Mouse (Mus musculus) left cerebral cortex, postnatal 25 days (tissue): ENCODE measurements around the gene Tbx5. TPM values are rescaled to one million over a fixed set of nuclear protein-coding genes. Genes with fewer than 3 reads are reported as not detected.

ENCODE experiments used
- DNase-seq, 2 experiments: peaks; one replicate each; pipeline ENCODE4 v3.0.0; 2022; ENCODE audit warnings: low spot score in 2 of 2, mixed read lengths in 1 of 2
- intact Hi-C: fragments of 180-260 bp; cut with DNase I; formaldehyde crosslinking; loops from one replicate; pipeline ENCODE4 v1.15.1; 2025
- total RNA-seq, 2 experiments: library from RNA; stranded (reverse); gene quantifications; 2 replicates each; pipeline ENCODE4 v1.2.3; 2021

The Tbx5 gene
- total RNA-seq, 2 experiments from 2014 or later = not detected

DNA sequence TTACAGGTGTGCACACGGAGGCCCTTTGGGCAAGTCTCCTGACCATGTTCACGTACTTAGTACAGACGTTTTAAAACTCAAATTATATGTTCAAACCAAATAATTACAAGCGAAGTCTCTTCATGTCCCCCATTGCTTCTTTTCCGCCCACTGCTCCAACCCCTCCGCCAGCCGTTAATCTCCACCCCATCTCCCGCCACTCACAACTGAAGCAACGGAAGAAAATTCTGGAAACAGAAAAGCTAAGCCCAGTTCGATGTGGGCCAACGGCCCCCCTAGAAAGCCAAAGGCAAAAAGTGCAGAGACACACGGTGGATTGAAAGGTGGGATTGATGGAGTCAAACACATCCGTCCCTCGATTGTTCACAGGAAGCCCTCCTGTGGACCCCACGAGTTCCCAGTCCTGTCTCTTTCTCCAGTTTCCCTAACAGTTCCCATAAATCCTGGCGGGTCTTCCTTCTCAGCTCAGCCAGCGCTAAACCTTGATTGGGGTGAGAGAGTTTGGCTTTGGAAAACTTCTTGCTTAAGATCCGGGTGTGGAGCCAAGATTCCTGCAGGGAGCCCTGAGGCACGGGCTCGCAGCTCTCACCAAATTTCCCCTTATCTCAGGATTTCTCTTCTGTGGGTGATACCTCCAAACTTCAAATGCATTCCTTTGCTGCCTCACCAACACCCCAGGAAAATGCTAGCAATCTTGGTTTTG is 24.8 kb upstream of the Tbx5 start:
- intact Hi-C loops = loop anchor here (10.0 kb wide), 2 partner anchors 617 to 933 kb away; no protein-coding TSS in a partner anchor

GRCm38 (mm10) chr5:119808713-119809112 is 23.8 kb upstream of the Tbx5 start:
- intact Hi-C loops = loop anchor here (10.0 kb wide), 2 partner anchors 616 to 934 kb away; no protein-coding TSS in a partner anchor
- DNase-seq = no peak

More for the DNA sequence above, 24.8 kb upstream of the Tbx5 start:
- DNase-seq = no peak

- intact Hi-C loops = no loop called here
- no peak for DNase-seq
Measured at GRCm38 (mm10) chr5:119810994-119811690, 21.3 kb upstream of the Tbx5 start.

DNA sequence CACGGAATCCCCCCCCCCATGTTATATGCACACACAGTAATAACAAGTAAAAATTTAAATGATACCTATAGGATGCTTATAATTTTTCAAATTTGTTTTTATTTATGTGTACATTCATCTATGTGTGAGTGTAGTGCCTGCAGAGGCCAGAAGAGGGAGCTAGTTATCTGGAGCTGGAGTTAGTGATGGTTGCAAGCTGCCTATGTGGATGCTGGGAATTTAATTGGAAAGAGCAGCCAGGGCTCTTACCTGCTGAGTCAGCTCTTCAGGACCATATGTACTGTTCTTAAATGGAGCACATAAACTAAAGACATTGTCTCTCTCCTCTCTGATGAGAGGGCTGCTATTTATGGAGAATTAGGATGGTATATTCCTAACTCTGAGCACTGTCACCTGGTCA is 17.2 kb upstream of the Tbx5 start:
- intact Hi-C loops = no loop called here
- no peak for DNase-seq

DNA sequence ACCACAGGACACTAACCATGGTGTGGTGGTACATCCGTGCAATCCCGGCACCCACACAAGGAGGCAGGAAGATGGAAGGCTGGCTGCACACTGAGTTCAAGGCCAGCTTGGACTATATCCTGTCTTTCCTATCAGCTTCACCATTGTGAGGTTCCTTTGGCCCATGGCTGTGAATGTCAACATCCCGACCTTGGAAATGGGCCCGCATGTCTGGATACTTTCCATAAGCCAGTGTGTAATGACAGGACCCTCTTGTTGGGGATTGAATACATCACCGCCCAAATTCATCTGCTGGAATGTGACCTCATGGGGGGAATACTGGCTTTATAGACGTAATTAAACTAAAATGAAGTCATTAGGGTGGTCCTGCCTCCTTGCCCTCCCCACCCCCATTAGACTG is 12.0 kb upstream of the Tbx5 start:
- intact Hi-C loops = no loop called here
- DNase-seq = no peak

DNA sequence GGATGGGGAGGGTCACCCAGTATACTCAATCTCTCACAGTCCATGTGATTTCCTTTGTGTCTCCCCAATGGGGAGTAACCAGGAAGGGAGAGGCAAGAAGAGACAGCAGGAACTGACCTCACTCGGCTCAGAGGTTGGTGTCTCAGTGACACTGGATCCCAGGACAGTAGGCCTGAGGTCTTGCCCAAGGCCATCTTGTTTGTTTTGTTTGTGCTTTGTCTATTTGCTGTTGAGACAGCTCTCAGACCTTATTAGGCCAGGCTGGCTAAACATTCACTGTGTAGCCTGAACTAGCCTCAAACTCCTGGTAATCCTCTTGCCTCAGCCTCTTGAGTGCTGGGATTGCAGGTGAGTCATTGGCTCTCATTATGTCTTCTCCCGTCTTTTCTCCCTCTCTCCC is 11.0 kb upstream of the Tbx5 start:
- intact Hi-C loops = no loop called here
- DNase-seq = no peak

GRCm38 (mm10) chr5:119827341-119827740 is 5.1 kb upstream of the Tbx5 start:
- no peak for DNase-seq

GRCm38 (mm10) chr5:119830611-119831010 is 1.9 kb upstream of the Tbx5 start:
- no peak for DNase-seq
- intact Hi-C loops = no loop called here

More at GRCm38 (mm10) chr5:119827341-119827740, 5.1 kb upstream of the Tbx5 start:
- intact Hi-C loops = no loop called here

DNA sequence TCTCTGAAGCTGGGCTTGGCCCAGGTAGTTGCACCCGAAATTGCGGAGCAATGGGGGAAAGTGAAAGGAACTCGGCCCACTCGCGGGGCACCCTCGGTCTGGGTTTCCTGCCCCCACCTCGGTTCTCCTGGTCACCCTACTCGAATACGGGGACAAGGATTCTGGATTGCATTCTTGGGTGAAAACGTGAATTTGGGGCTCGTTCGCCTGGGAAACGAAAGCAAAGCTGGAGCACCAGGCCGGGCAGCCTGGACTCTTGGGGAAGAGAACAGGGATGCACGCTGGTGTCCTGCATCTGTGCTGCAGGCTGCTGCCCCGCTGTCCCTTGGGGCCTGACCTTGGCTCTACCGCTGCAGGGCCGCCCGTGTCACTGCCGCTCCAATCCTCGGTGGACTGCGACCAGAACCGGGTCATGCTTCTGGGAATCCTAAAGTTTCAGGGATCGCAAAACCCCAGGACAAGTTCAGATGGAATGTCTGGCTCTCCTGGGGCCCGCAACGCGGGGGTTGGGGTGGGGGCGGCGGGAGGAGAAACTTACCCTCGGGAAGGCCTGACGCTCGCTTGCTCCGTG is 1.2 kb upstream of the Tbx5 start:
- no peak for DNase-seq
- intact Hi-C loops = no loop called here

DNA sequence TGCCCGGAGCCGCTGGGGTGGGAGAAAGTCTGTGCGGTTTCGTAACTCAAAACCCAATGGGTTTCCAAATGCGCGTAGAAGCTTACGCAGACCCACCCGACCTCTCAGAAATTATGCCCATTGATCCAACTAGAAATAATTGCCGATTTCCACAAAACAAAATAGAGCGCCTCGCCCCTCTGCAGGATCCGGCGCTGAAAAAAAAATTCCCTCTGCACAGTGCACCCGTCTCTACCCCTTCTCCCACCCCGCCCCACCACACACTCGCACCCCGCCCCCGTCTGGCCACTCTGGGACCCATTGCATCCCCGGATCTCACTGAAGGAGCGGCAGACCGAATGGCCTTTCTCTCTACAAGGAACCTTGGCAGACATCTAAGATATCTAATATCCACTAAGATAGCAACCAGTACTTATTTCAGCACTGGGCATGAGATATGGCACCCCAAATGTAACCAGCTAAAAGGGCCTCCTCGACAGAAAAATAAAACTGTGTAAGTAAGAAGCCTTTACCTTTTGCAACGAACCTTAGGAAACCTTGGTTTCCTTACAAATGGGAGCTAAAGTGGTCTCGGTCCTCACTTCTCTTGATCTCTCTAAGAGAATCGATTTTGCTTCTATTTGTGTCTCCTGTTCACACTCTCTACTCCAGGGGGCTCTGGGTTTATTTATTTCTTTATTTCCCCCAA is 533 bp upstream of the Tbx5 start:
- intact Hi-C loops = loop anchor here (2.0 kb wide), 1 partner anchor 27 kb away; no protein-coding TSS in a partner anchor
- DNase-seq = no peak

DNA sequence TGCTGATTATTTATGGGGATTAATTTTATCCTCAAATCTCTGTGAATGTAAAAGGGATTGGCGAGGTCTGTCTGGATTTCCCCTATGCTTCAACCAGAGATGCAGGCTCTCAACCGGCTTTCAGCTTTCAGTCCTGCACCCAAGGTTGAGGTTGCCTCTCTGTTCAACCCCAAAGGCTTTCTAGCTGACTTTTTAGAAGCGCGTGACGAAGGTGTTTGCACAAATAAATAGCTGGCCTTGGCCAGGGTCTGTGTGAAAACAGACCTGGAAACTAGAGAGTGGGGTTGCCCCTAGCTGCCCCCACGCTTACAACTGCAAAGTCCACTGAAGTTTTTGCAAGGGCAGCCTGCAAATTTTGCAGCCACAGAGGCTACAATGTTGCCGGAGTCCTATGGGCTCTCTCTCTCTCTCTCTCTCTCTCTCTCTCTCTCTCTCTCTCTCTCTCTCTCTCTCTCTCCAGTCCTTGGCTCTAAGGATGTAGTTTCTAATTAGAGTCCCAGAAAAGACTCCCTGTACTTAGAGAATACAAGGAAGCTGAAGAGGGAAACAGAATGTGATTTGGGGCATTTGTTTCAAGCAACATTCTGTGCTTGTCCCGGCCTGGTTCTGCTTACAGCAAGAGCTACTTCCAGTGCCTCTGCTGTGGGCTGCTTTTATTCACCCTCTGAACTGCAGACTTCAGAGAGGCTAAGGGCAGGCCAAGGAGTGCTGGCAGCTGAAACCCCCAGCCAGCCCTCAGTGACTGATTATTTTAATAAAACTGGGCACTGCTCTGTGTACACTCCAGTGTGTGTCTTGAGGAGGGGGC is 959 bp downstream of the Tbx5 start:
- DNase-seq = no peak
- intact Hi-C loops = loop anchor here (2.0 kb wide), 1 partner anchor 29 kb away; no protein-coding TSS in a partner anchor

DNA sequence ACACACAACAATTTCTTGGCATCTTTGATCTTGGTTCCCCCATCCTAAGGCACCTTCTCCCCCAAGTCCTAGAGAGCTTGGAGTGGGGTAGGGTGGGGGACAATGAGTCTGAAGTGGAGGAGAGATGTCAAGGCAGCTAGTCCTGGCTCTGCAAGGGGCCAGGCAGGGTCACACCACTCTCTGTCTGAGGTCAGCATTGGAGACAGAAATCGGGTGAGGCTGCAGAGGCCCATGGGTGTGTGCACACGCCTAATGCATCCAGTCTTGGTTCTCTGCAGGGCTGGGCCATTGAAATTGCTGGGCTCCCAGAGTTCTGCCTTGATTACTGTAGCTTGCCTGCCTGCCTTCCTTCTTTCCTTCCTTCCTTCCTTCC is 1.5 kb downstream of the Tbx5 start:
- no peak for DNase-seq
- intact Hi-C loops = no loop called here

DNA sequence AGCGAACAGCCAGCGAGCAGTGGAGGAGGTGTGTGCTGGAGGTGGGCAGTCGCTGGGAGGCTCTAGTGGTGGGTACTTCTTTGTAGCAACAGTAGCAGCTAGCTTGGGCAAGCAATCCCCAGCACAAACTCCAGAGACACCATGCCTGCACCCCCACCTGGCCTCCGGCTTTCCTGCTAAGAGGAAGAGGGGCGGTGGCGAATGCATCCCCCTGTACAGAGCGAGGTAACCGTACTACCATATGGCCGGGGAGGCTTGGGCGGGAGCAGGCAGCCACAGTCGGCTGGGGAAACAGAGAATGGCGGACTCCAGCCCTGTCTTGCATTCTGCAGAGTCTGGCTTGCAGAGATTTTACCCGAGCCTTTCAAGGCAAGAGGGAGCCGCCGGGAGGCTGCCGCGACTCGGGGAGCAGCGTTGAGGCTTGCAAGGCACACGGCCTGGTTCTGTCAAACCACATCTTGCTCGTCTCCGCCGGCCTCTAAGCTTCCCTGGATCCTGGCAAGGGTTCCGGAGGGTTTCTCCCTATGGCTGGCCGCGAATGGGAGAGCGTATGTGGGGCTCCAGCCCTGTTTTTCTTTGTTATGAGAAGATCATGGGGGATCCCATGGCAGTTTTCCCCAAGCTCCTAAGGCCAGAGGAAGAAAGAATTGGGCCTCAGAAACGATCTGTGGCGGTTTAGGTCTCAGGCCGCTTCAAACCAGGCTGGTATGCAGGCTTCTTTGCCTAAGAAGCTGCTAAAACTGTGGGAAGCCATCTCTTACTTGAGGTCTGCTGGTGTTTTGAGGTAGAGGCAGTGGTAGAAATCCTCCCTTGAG is 2.8 kb downstream of the Tbx5 start:
- intact Hi-C loops = no loop called here

GRCm38 (mm10) chr5:119835868-119836209 is 3.4 kb downstream of the Tbx5 start:
- intact Hi-C loops = no loop called here
- DNase-seq = no peak

More for the DNA sequence above, 2.8 kb downstream of the Tbx5 start:
- DNase-seq = no peak

DNA sequence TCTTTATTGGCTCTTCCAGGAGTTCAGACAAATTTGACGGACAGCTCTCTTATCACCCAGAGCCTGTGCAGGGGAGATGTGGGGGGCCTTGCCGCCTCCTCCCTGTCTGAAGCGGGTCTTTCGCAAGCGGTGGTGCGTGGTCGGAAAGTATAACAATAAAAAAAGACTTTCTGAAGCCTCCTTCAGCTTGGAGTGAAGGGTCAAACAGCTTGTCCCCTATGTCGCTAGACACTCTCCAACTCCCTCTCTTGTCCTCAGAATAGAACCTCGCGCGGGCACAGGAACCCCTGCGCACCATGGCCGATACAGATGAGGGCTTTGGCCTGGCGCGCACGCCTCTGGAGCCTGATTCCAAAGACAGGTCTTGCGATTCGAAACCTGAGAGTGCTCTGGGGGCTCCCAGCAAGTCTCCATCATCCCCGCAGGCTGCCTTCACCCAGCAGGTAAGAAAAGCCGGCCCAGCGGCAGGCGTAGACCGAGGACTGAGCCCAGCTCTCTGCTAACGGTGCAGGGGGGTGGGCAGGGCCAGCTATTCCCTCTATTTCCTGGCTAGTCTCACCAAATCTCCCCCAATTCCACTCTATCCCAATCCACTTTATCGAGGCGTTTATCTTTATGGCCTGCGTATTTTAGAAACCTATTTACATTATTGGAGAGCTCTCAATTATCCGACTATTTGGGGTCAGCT is 4.3 kb downstream of the Tbx5 start:
- DNase-seq = no peak
- intact Hi-C loops = no loop called here

GRCm38 (mm10) chr5:119837306-119837675 is 4.8 kb downstream of the Tbx5 start:
- DNase-seq = no peak
- intact Hi-C loops = no loop called here

DNA sequence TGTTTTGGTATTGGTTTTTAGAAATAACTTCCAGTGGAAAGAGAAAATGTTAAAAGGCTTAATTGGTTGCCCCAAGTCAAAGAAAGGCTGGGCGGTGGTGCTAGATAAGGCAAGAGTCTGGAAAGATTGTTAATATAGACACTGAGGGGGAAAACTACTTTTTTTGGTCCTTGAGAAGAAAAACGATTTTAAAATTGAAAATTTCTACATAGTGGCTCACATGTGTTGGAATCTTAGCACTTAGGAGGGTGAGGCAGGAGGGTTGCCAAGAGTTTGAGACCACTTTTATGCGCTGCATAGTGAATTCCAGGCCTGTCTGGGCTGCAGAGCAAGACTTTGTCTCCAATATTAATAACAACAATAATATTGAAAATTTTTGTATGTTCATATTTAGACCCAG is 5.4 kb downstream of the Tbx5 start:
- intact Hi-C loops = loop anchor here (2.0 kb wide), 2 partner anchors 165 to 597 kb away; no protein-coding TSS in a partner anchor
- no peak for DNase-seq

- DNase-seq = no peak
- intact Hi-C loops = loop anchor here (2.0 kb wide), 2 partner anchors 166 to 596 kb away; no protein-coding TSS in a partner anchor
Measured at GRCm38 (mm10) chr5:119838441-119838840, 6.0 kb downstream of the Tbx5 start.
